Mouse (Mus musculus): ENCODE data around the gene Lgals1. TPM values are rescaled to one million over a fixed set of nuclear protein-coding genes. Genes with fewer than 3 reads are reported as not detected.

Lgals1 gene
- polyA plus RNA-seq, 1 experiment from 2014 or later: 105 TPM

GRCm38 (mm10) chr15:78903243-78903642, 23.3 kb upstream of the Lgals1 start:
- H3K36me3 ChIP-seq (ENCODE audit: control insufficient read depth, insufficient read depth, low read length): no peaks in the 10 kb centered on the region
- H3K27me3 ChIP-seq (replicated peaks; ENCODE audit: control insufficient read depth, insufficient read depth, low read length): peaks cover 10% of the 10 kb centered on the region
- H3K4me1 ChIP-seq (ENCODE audit: control insufficient read depth, insufficient read depth, low read depth, low read length): peaks cover 12% of the 10 kb centered on the region
- H3K27ac ChIP-seq (ENCODE audit: low read depth, low read length): no peak overlapping the region
- H3K9ac ChIP-seq (ENCODE audit: low read depth, low read length): no peak overlapping the region
- H3K4me3 ChIP-seq (ENCODE audit: low read length): no peak overlapping the region
- 0 out of 2 replicates have a peak, but pooled peaks have one; percentile 22 for ATAC-seq
- WGBS: 4% methylated on average over 2 of the region's 2 CpGs
- H3K9me3 ChIP-seq (ENCODE audit: control insufficient read depth, low read length): no peaks in the 10 kb centered on the region
- H3K4me2 ChIP-seq (ENCODE audit: low read length): no peak overlapping the region

DNA sequence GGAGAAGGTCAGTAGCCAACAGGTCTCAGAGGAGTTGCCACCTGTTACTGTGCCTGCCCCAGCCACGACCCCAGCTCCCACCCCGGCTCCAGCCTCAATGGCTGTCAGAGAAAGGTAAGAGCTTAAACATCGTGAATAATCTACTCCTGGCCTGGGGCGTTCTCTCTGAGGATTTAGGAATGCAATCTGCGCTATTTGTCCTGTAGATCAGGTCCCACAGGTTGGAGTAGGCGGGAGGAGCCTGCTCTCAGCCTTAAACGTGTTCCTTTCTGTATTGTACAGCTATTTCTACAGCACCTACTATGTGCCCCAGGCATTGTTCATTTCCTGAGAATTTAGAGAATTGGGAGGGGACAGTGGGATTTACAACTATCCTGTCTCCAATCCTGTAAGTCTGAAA, 18.1 kb upstream of the Lgals1 start:
- Histone ChIP-seq H3K9me3 (ENCODE audit: control insufficient read depth, low read length) (no peaks in the 10 kb centered on the region), H3K36me3 (ENCODE audit: control insufficient read depth, insufficient read depth, low read length) (no peaks in the 10 kb centered on the region), H3K4me3 (ENCODE audit: low read length) (no peak overlapping the region), H3K4me1 (ENCODE audit: control insufficient read depth, insufficient read depth, low read depth, low read length) (no peaks in the 10 kb centered on the region), H3K27me3 (replicated peaks; ENCODE audit: control insufficient read depth, insufficient read depth, low read length) (no peaks in the 10 kb centered on the region), H3K9ac (ENCODE audit: low read depth, low read length) (no peak overlapping the region), H3K4me2 (ENCODE audit: low read length) (no peak overlapping the region), H3K27ac (ENCODE audit: low read depth, low read length) (no peak overlapping the region)
- no peak for ATAC-seq
- WGBS: 82% methylated on average over 7 of the region's 7 CpGs

DNA sequence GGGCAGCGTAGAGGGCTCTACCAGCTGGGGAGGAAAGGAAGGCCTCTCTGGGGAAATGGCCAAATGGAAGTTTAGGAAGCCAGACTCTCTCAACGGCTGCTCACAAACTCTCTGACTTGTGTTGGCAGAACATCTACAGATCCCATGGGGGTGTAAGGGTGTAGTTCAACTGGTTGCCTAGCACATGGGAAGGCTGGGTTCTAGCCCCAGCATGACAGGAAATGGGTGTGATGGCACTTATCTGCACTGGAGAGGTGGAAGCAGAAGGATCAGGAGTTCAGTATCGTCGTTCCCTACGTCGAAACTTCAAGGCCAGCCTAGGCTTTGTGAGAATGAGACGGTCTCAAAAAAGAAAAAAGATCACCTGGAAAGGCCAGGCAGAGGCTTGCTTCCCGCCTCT, 17.5 kb upstream of the Lgals1 start:
- WGBS: 93% methylated on average over 8 of the region's 8 CpGs
- no peaks in the 10 kb centered on the region for H3K9me3 ChIP-seq (ENCODE audit: control insufficient read depth, low read length)
- no peak overlapping the region for H3K9ac ChIP-seq (ENCODE audit: low read depth, low read length)
- no peaks in the 10 kb centered on the region for H3K36me3 ChIP-seq (ENCODE audit: control insufficient read depth, insufficient read depth, low read length)
- H3K4me1 ChIP-seq (ENCODE audit: control insufficient read depth, insufficient read depth, low read depth, low read length): no peaks in the 10 kb centered on the region
- no peak overlapping the region for H3K27ac ChIP-seq (ENCODE audit: low read depth, low read length)
- H3K4me2 ChIP-seq (ENCODE audit: low read length): no peak overlapping the region
- H3K27me3 ChIP-seq (replicated peaks; ENCODE audit: control insufficient read depth, insufficient read depth, low read length): no peaks in the 10 kb centered on the region
- no peak overlapping the region for H3K4me3 ChIP-seq (ENCODE audit: low read length)
- ATAC-seq: no peak

DNA sequence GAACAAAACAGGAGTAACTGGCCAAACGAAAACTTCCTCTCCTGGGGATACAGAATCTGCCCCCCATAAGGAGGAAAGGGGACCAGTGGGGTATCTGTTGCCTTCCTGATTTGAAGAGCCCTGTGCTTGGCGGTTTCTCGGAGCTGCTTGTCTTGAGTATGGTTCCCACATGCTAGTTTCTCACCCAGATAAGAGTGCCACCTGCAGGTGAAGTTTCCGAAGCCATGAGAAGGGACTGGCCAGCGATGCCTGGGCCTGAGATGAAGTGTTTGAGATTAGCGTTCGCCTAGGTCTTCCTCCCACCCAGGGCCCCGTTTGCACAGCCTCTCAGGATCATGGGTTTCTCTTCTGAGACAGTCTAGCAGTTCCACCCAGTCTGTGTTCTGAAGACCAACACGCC, 14.5 kb upstream of the Lgals1 start:
- Histone ChIP-seq H3K36me3 (ENCODE audit: control insufficient read depth, insufficient read depth, low read length) (no peaks in the 10 kb centered on the region), H3K4me1 (ENCODE audit: control insufficient read depth, insufficient read depth, low read depth, low read length) (peaks cover 19% of the 10 kb centered on the region), H3K27ac (ENCODE audit: low read depth, low read length) (no peak overlapping the region), H3K27me3 (replicated peaks; ENCODE audit: control insufficient read depth, insufficient read depth, low read length) (no peaks in the 10 kb centered on the region), H3K9me3 (ENCODE audit: control insufficient read depth, low read length) (no peaks in the 10 kb centered on the region), H3K9ac (ENCODE audit: low read depth, low read length) (no peak overlapping the region), H3K4me3 (ENCODE audit: low read length) (no peak overlapping the region), H3K4me2 (ENCODE audit: low read length) (no peak overlapping the region)
- 33% methylated on average over 9 of the region's 9 CpGs for WGBS
- no peak for ATAC-seq

DNA sequence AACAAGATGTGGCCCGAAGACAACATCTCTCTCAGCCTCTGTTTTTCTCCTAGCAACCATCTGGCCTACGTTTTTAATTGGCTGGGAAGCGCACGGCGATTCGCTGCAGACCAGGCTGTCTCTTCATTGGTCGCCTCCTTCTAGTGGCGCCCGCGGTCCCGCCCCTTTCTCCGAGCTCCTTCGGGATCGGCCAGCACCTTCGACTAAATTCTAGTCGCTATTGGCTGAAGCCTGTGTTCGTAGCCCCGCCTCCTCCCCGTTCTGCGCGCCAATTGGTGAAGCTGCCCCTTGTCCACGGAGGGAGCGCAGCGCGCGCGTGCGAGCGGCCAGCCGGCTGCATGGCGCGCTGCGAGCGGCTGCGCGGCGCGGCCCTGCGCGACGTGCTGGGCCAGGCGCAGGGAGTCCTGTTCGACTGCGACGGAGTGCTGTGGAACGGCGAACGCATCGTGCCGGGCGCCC, 12.9 kb upstream of the Lgals1 start, which contains the start of gene Pdxp:
Gene Pdxp, plus strand, starts transcription at position 288 of the 459 bp plus-strand sequence.
- ATAC-seq: peak; percentile 95
- peak within 1 kb of the TSS; percentile 77 for H3K4me3 ChIP-seq (ENCODE audit: low read length)
- H3K4me1 ChIP-seq (ENCODE audit: control insufficient read depth, insufficient read depth, low read depth, low read length): peaks cover 25% of the 10 kb centered on the region
- H3K27ac ChIP-seq (ENCODE audit: low read depth, low read length): peak within 1 kb of the TSS; percentile 97
- no peaks in the 10 kb centered on the region for H3K9me3 ChIP-seq (ENCODE audit: control insufficient read depth, low read length)
- no peaks in the 10 kb centered on the region; the same call in 1 of the 2 replicates for H3K36me3 ChIP-seq (ENCODE audit: control insufficient read depth, insufficient read depth, low read length)
- H3K9ac ChIP-seq (ENCODE audit: low read depth, low read length): peak within 1 kb of the TSS; percentile 85
- WGBS: under 1% methylated on average over 44 of the region's 51 CpGs
- H3K27me3 ChIP-seq (replicated peaks; ENCODE audit: control insufficient read depth, insufficient read depth, low read length): no peaks in the 10 kb centered on the region
- H3K4me2 ChIP-seq (ENCODE audit: low read length): peak within 1 kb of the TSS; percentile 87

- Histone ChIP-seq H3K27me3 (replicated peaks; ENCODE audit: control insufficient read depth, insufficient read depth, low read length) (no peaks in the 10 kb centered on the region), H3K36me3 (ENCODE audit: control insufficient read depth, insufficient read depth, low read length) (peaks cover 4% of the 10 kb centered on the region), H3K9ac (ENCODE audit: low read depth, low read length) (peak overlapping the region; percentile 85), H3K27ac (ENCODE audit: low read depth, low read length) (peak overlapping the region; percentile 97), H3K4me3 (ENCODE audit: low read length) (peak overlapping the region; percentile 77), H3K4me2 (ENCODE audit: low read length) (peak overlapping the region; percentile 87), H3K9me3 (ENCODE audit: control insufficient read depth, low read length) (no peaks in the 10 kb centered on the region), H3K4me1 (ENCODE audit: control insufficient read depth, insufficient read depth, low read depth, low read length) (peaks cover 25% of the 10 kb centered on the region)
- ATAC-seq: peak; percentile 69
- WGBS: under 1% methylated on average over 50 of the region's 87 CpGs
Measured at GRCm38 (mm10) chr15:78914091-78914822, 12.3 kb upstream of the Lgals1 start.

DNA sequence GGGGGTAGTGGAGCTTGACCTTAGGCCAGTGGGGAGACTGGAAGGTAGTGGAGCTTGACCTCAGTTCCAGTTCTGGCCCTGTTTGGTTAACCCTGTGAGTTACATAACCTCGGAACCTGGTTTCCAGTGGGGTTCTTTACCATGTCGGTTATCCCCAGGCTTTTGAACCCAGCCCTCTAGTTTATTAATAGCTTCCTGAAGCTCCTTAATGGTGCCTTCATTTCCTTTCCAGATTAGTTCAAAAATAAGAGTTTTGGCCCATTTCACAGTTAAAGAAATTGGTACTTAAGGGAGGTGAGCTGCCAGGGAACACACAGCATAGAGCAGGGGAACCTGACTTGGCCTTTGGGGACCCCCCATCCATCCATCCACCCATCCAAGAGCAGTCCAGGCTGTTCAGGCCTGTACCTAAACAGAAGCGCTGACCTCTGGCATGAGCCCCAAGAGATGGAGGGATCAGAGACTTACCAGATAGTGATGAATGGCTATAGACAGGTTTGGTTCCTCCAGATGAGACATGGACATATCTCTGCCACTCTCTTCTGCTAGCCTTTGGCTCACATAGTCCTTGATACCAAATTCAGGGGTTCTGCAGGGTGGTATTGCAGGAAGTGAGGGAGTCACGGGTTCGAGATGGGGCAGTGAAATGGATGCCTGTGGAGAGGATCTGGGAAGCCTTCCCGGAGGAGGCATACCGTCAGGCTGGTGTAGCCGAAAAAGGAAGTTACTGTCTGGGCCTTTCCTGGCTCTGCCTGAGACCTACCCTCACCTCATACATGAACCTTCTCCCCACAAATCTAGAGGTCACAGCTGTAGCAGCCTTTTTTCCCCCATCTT, 11.5 kb upstream of the Lgals1 start:
- peak overlapping the region; percentile 87 for H3K4me2 ChIP-seq (ENCODE audit: low read length)
- H3K9ac ChIP-seq (ENCODE audit: low read depth, low read length): peak overlapping the region; percentile 85
- H3K27ac ChIP-seq (ENCODE audit: low read depth, low read length): peak overlapping the region; percentile 97; the same call in 1 of the 2 replicates
- H3K4me3 ChIP-seq (ENCODE audit: low read length): peak overlapping the region; percentile 77
- no peaks in the 10 kb centered on the region for H3K9me3 ChIP-seq (ENCODE audit: control insufficient read depth, low read length)
- peaks cover 4% of the 10 kb centered on the region for H3K36me3 ChIP-seq (ENCODE audit: control insufficient read depth, insufficient read depth, low read length)
- H3K27me3 ChIP-seq (replicated peaks; ENCODE audit: control insufficient read depth, insufficient read depth, low read length): no peaks in the 10 kb centered on the region
- no peak for ATAC-seq
- peaks cover 25% of the 10 kb centered on the region for H3K4me1 ChIP-seq (ENCODE audit: control insufficient read depth, insufficient read depth, low read depth, low read length)
- WGBS: 50% methylated on average over 8 of the region's 8 CpGs

GRCm38 (mm10) chr15:78915660-78916017, 10.9 kb upstream of the Lgals1 start:
- no peaks in the 10 kb centered on the region for H3K9me3 ChIP-seq (ENCODE audit: control insufficient read depth, low read length)
- ATAC-seq: 0 out of 2 replicates have a peak, but pooled peaks have one; percentile 10
- peaks cover 4% of the 10 kb centered on the region for H3K36me3 ChIP-seq (ENCODE audit: control insufficient read depth, insufficient read depth, low read length)
- peak overlapping the region; percentile 85 for H3K9ac ChIP-seq (ENCODE audit: low read depth, low read length)
- WGBS: 6% methylated on average over 8 of the region's 8 CpGs
- H3K27ac ChIP-seq (ENCODE audit: low read depth, low read length): no peak overlapping the region
- H3K27me3 ChIP-seq (replicated peaks; ENCODE audit: control insufficient read depth, insufficient read depth, low read length): no peaks in the 10 kb centered on the region
- H3K4me3 ChIP-seq (ENCODE audit: low read length): peak overlapping the region; percentile 77
- H3K4me1 ChIP-seq (ENCODE audit: control insufficient read depth, insufficient read depth, low read depth, low read length): peaks cover 25% of the 10 kb centered on the region
- peak overlapping the region; percentile 87 for H3K4me2 ChIP-seq (ENCODE audit: low read length)
